ENCODE assay signal across 8 mouse cellular contexts in the genomic region with DNA sequence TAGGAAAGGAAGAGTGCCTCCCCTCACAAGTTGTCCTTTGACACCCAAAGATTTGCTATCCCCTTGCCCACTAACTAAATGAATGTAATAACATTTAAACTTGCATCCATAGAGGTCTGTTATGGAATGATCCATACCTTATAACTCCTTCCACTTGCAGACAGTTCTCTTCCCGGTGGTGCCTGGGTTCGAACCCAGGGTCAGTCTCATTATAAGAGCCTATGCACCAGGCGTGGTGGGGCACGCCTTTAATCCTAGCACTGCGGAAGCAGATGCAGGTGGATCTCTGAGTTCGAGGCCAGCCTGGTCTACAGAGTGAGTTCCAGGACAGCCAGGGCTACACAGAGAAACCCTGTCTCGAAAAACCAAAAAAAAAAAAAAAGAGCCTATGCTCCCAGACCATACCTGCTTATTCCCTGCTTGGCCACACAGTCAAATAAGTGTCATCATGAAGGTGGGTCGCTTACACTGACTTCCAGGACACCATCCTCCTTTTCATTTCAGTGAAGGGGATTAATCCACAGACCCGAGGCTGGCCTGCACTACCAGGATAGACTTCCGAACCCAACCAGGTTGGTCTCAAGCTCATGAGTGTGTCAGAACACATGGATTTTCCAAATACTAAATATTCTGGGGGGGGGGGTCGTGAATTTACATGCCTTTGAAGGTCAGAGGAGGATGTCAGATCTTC. TPM values are rescaled to one million over a fixed set of nuclear protein-coding genes. Genes with fewer than 3 reads are reported as not detected.
A peak's percentile ranks its signal among the peaks of the same experiment; 100 is the strongest.
DNase-seq lines count a peak whose midpoint lies in the region; ATAC-seq and TF ChIP-seq lines count a peak whose summit lies in the region.

No protein-coding gene starts in this region.

- peaks cover 24% of the 10 kb centered on the region for H3K4me1 ChIP-seq in forebrain, embryonic 11.5 days (replicated peaks; ENCODE audit: control insufficient read depth, insufficient read depth, low read length)
- peaks cover 52% of the 10 kb centered on the region for H3K4me1 ChIP-seq in forebrain, embryonic 16.5 days (replicated peaks; ENCODE audit: control insufficient read depth, insufficient read depth, low read length)
- no peaks in the 10 kb centered on the region; the same call in 1 of the 2 replicates for H3K4me1 ChIP-seq in brown adipose tissue, adult 24 weeks (ENCODE audit: control insufficient read depth, insufficient read depth, insufficient read length, low read length)
- H3K4me1 ChIP-seq in limb, embryonic 15.5 days: peaks cover 63% of the 10 kb centered on the region

- no peak overlapping the region for H3K4me2 ChIP-seq in forebrain, embryonic 11.5 days (ENCODE audit: low read depth, low read length, severe bottlenecking)
- H3K4me2 ChIP-seq in forebrain, embryonic 16.5 days (ENCODE audit: low read length): no peak overlapping the region
- no peak overlapping the region for H3K4me2 ChIP-seq in limb, embryonic 15.5 days

- peak overlapping the region; percentile 79; the same call in 1 of the 2 replicates for H3K4me3 ChIP-seq in forebrain, embryonic 11.5 days (ENCODE audit: low read depth, low read length)
- no peak overlapping the region for H3K4me3 ChIP-seq in forebrain, embryonic 16.5 days (replicated peaks; ENCODE audit: low read length)
- H3K4me3 ChIP-seq in left cerebral cortex, adult 2 months: no peak overlapping the region
- H3K4me3 ChIP-seq in brown adipose tissue, adult 24 weeks (ENCODE audit: insufficient read depth, low read depth, low read length): 0 out of 2 replicates have a peak overlapping the region, but pooled peaks have one; percentile 56
- no peak overlapping the region for H3K4me3 ChIP-seq in limb, embryonic 15.5 days

- no peak for ATAC-seq in forebrain, embryonic 11.5 days (replicated peaks; ENCODE audit: low FRiP score)
- no peak for ATAC-seq in forebrain, embryonic 16.5 days
- no peak for ATAC-seq in limb, embryonic 15.5 days (ENCODE audit: insufficient number of reproducible peaks, low FRiP score, low TSS enrichment, low read depth)

- no peak for DNase-seq in forebrain, embryonic 11.5 days (ENCODE audit: low spot score)
- DNase-seq in left cerebral cortex, adult 2 months (ENCODE audit: extremely low spot score in 1 of 2, low spot score in 2 of 2): no peak
- DNase-seq in left cerebral cortex, postnatal 36 days (ENCODE audit: low spot score in 2 of 2): no peak
- DNase-seq in right cerebral cortex, postnatal 4 days: no peak
- DNase-seq in thymus, postnatal 25 days: no peak

- H3K9me3 ChIP-seq in forebrain, embryonic 11.5 days (ENCODE audit: control insufficient read depth, low read length): no peaks in the 10 kb centered on the region
- H3K9me3 ChIP-seq in forebrain, embryonic 16.5 days (ENCODE audit: control insufficient read depth, low read length): no peaks in the 10 kb centered on the region
- H3K9me3 ChIP-seq in limb, embryonic 15.5 days: no peaks in the 10 kb centered on the region

- H3K9ac ChIP-seq in forebrain, embryonic 11.5 days (ENCODE audit: low read length): no peak overlapping the region
- H3K9ac ChIP-seq in forebrain, embryonic 16.5 days (replicated peaks; ENCODE audit: low read depth, low read length): no peak overlapping the region
- H3K9ac ChIP-seq in limb, embryonic 15.5 days: no peak overlapping the region

- no peak overlapping the region for H3K27ac ChIP-seq in forebrain, embryonic 11.5 days (ENCODE audit: low read depth, low read length)
- no peak overlapping the region for H3K27ac ChIP-seq in forebrain, embryonic 16.5 days (ENCODE audit: low read length)
- H3K27ac ChIP-seq in left cerebral cortex, adult 2 months: peak overlapping the region; percentile 99; the same call in 1 of the 2 replicates
- H3K27ac ChIP-seq in brown adipose tissue, adult 24 weeks (replicated peaks; ENCODE audit: low read depth, low read length): no peak overlapping the region
- 0 out of 2 replicates have a peak overlapping the region, but pooled peaks have one; percentile 77 for H3K27ac ChIP-seq in limb, embryonic 15.5 days

- intact Hi-C loops in left cerebral cortex, adult 2 months (cut with DNase I): loop anchor here (1.0 kb wide), 1 partner anchor 23 kb away; no protein-coding TSS in a partner anchor
- intact Hi-C loops in left cerebral cortex, postnatal 36 days (cut with DNase I): no loop called here

- H3K27me3 ChIP-seq in forebrain, embryonic 11.5 days (ENCODE audit: control insufficient read depth, insufficient read depth, low read length): peaks cover 9% of the 10 kb centered on the region
- no peaks in the 10 kb centered on the region for H3K27me3 ChIP-seq in forebrain, embryonic 16.5 days (replicated peaks; ENCODE audit: control insufficient read depth, insufficient read depth, low read length)
- peaks cover 17% of the 10 kb centered on the region for H3K27me3 ChIP-seq in limb, embryonic 15.5 days

- peaks cover 3% of the 10 kb centered on the region; the same call in 1 of the 2 replicates for H3K36me3 ChIP-seq in forebrain, embryonic 11.5 days (ENCODE audit: control insufficient read depth, insufficient read depth, low read length)
- H3K36me3 ChIP-seq in forebrain, embryonic 16.5 days (ENCODE audit: control insufficient read depth, insufficient read depth): peaks cover 2% of the 10 kb centered on the region; the same call in 1 of the 2 replicates
- peaks cover 24% of the 10 kb centered on the region for H3K36me3 ChIP-seq in limb, embryonic 15.5 days

- WGBS in forebrain, embryonic 11.5 days: 75% methylated on average over 11 of the region's 11 CpGs
- 71% methylated on average over 10 of the region's 11 CpGs for WGBS in forebrain, embryonic 16.5 days
- WGBS in limb, embryonic 15.5 days: 73% methylated on average over 11 of the region's 11 CpGs

- TF ChIP-seq CTCF in left cerebral cortex, adult 2 months (IDR thresholded peaks at IDR 0.05): no peak

RNA-seq across cellular contexts. Expression of a gene that starts 0.5 kb away (rescaled TPM):
- polyA plus RNA-seq in forebrain, embryonic 11.5 days (2014; fragmentation: Nextera tagmentation; extraction: Ambion mirVana): 10.4 and 15.0 TPM in 2 replicates
- 33.0 and 44.5 TPM in 2 replicates for polyA plus RNA-seq in forebrain, embryonic 16.5 days (2015; fragmentation: Nextera tagmentation; extraction: Ambion mirVana)
- 100 to 1,000 TPM; 431 to 456 TPM for total RNA-seq in left cerebral cortex, adult 2 months (2021)
- 100 to 1,000 TPM; 431 to 463 TPM for total RNA-seq in left cerebral cortex, postnatal 36 days (2021)
- 1.1 and 1.5 TPM in 2 replicates for polyA plus RNA-seq in brown adipose tissue, adult 24 weeks (2012; ENCODE audit: insufficient read depth, insufficient read length, missing spikeins)
- polyA plus RNA-seq in limb, embryonic 15.5 days (2015; fragmentation: Nextera tagmentation; extraction: Ambion mirVana): 5.9 and 6.8 TPM in 2 replicates

RNA-seq across cellular contexts. Expression of a gene that starts 1.7 kb away (rescaled TPM):
- 401 and 414 TPM in 2 replicates for polyA plus RNA-seq in forebrain, embryonic 11.5 days (2014; fragmentation: Nextera tagmentation; extraction: Ambion mirVana)
- 404 and 433 TPM in 2 replicates for polyA plus RNA-seq in forebrain, embryonic 16.5 days (2015; fragmentation: Nextera tagmentation; extraction: Ambion mirVana)
- 100 to 1,000 TPM; 356 to 366 TPM for total RNA-seq in left cerebral cortex, adult 2 months (2021)
- 100 to 1,000 TPM; 334 to 384 TPM for total RNA-seq in left cerebral cortex, postnatal 36 days (2021)
- 1,146 and 1,395 TPM in 2 replicates for polyA plus RNA-seq in brown adipose tissue, adult 24 weeks (2012; ENCODE audit: insufficient read depth, insufficient read length, missing spikeins)
- 494 and 537 TPM in 2 replicates for polyA plus RNA-seq in limb, embryonic 15.5 days (2015; fragmentation: Nextera tagmentation; extraction: Ambion mirVana)

RNA-seq across cellular contexts. Expression of a gene that starts 8.0 kb away (rescaled TPM):
- polyA plus RNA-seq in forebrain, embryonic 11.5 days (2014; fragmentation: Nextera tagmentation; extraction: Ambion mirVana): 58.3 and 66.4 TPM in 2 replicates
- 26.5 and 30.9 TPM in 2 replicates for polyA plus RNA-seq in forebrain, embryonic 16.5 days (2015; fragmentation: Nextera tagmentation; extraction: Ambion mirVana)
- total RNA-seq in left cerebral cortex, adult 2 months (2021): 100 to 1,000 TPM in 1 of 2 experiments, 10 to 100 TPM in 1; 80.7 to 127 TPM
- total RNA-seq in left cerebral cortex, postnatal 36 days (2021): 10 to 100 TPM; 76.2 to 78.8 TPM
- 25.5 and 31.6 TPM in 2 replicates for polyA plus RNA-seq in brown adipose tissue, adult 24 weeks (2012; ENCODE audit: insufficient read depth, insufficient read length, missing spikeins)
- 13.4 and 14.0 TPM in 2 replicates for polyA plus RNA-seq in limb, embryonic 15.5 days (2015; fragmentation: Nextera tagmentation; extraction: Ambion mirVana)

RNA-seq across cellular contexts. Expression of a gene that starts 24.5 kb away (rescaled TPM):
- polyA plus RNA-seq in forebrain, embryonic 11.5 days (2014; fragmentation: Nextera tagmentation; extraction: Ambion mirVana): 26.5 and 31.6 TPM in 2 replicates
- polyA plus RNA-seq in forebrain, embryonic 16.5 days (2015; fragmentation: Nextera tagmentation; extraction: Ambion mirVana): 18.0 and 19.7 TPM in 2 replicates
- 100 to 1,000 TPM; 102 to 106 TPM for total RNA-seq in left cerebral cortex, adult 2 months (2021)
- total RNA-seq in left cerebral cortex, postnatal 36 days (2021): 100 to 1,000 TPM in 1 of 2 experiments, 10 to 100 TPM in 1; 94.4 to 100 TPM
- 113 and 121 TPM in 2 replicates for polyA plus RNA-seq in brown adipose tissue, adult 24 weeks (2012; ENCODE audit: insufficient read depth, insufficient read length, missing spikeins)
- 15.2 and 16.6 TPM in 2 replicates for polyA plus RNA-seq in limb, embryonic 15.5 days (2015; fragmentation: Nextera tagmentation; extraction: Ambion mirVana)

RNA-seq across cellular contexts. Expression of a gene that starts 25.7 kb away (rescaled TPM):
- 82.0 and 83.4 TPM in 2 replicates for polyA plus RNA-seq in forebrain, embryonic 11.5 days (2014; fragmentation: Nextera tagmentation; extraction: Ambion mirVana)
- 318 and 335 TPM in 2 replicates for polyA plus RNA-seq in forebrain, embryonic 16.5 days (2015; fragmentation: Nextera tagmentation; extraction: Ambion mirVana)
- 10 to 100 TPM; 75.8 to 93.0 TPM for total RNA-seq in left cerebral cortex, adult 2 months (2021)
- total RNA-seq in left cerebral cortex, postnatal 36 days (2021): 10 to 100 TPM; 94.7 to 96.7 TPM
- 15.1 and 27.5 TPM in 2 replicates for polyA plus RNA-seq in brown adipose tissue, adult 24 weeks (2012; ENCODE audit: insufficient read depth, insufficient read length, missing spikeins)
- polyA plus RNA-seq in limb, embryonic 15.5 days (2015; fragmentation: Nextera tagmentation; extraction: Ambion mirVana): 102 and 103 TPM in 2 replicates

Comparison
In these comparisons a context has a peak if more than half of its experiments do, and no peak if none do; other contexts are left out.
1. H3K4me3 ChIP-seq: peak in forebrain, embryonic 11.5 days (single experiment) and brown adipose tissue, adult 24 weeks (single experiment); none in forebrain, embryonic 16.5 days (single experiment), left cerebral cortex, adult 2 months (single experiment) and limb, embryonic 15.5 days (single experiment).
2. H3K27ac ChIP-seq: peak in left cerebral cortex, adult 2 months (single experiment) and limb, embryonic 15.5 days (single experiment); none in forebrain, embryonic 11.5 days (single experiment), forebrain, embryonic 16.5 days (single experiment) and brown adipose tissue, adult 24 weeks (single experiment).